Mouse (Mus musculus) T-helper 1 cell (primary cell): Measurements from ENCODE around the gene Gm29110.
"Not testable (repeated sequence)": the region's sequence is repeated elsewhere in the genome, so short reads cannot be mapped to it uniquely, and the experiment has no call there.

Experiments
- in situ Hi-C: fragments of 300-600 bp; cut with MboI, MseI; formaldehyde crosslinking; loops from one replicate; pipeline ENCODE4 v1.15.1; 2025; ENCODE audit warnings: high pct_unique_total_duplicates

Gene Gm29110

GRCm38 (mm10) chrY:74470231-74470630 lies at the start of gene Gm29110:
TSS of gene Gm29110 (plus strand) at chrY:74470531.
- in situ Hi-C loops: not testable (repeated sequence)
